Mouse (Mus musculus): ENCODE data around the gene Manba.
"Not testable (repeated sequence)": the region's sequence is repeated elsewhere in the genome, so short reads cannot be mapped to it uniquely, and the experiment has no call there.

Gene Manba

GRCm38 (mm10) chr3:135524900-135525299, 39.5 kb downstream of the Manba start:
- not testable (repeated sequence) for DNase-seq (ENCODE audit: low spot score in 2 of 2)

- DNase-seq (ENCODE audit: low spot score in 2 of 2) = no peak
Observed at GRCm38 (mm10) chr3:135529670-135530069, 44.3 kb downstream of the Manba start.

GRCm38 (mm10) chr3:135531762-135532161, 46.4 kb downstream of the Manba start:
- no peak for DNase-seq (ENCODE audit: low spot score in 2 of 2)

- DNase-seq (ENCODE audit: low spot score in 2 of 2) = no peak
Observed at GRCm38 (mm10) chr3:135534103-135534502, 48.7 kb downstream of the Manba start.

GRCm38 (mm10) chr3:135546212-135546923, 61.0 kb downstream of the Manba start:
- DNase-seq (ENCODE audit: low spot score in 2 of 2) = no peak

GRCm38 (mm10) chr3:135547298-135547697, 61.9 kb downstream of the Manba start:
- no peak for DNase-seq (ENCODE audit: low spot score in 2 of 2)

- no peak for DNase-seq (ENCODE audit: low spot score in 2 of 2)
Observed at GRCm38 (mm10) chr3:135552874-135553273, 67.5 kb downstream of the Manba start.

- DNase-seq (ENCODE audit: low spot score in 2 of 2) = no peak
Observed at GRCm38 (mm10) chr3:135555192-135555591, 69.8 kb downstream of the Manba start.

GRCm38 (mm10) chr3:135556052-135556587, 70.7 kb downstream of the Manba start:
- DNase-seq (ENCODE audit: low spot score in 2 of 2) = no peak

- no peak for DNase-seq (ENCODE audit: low spot score in 2 of 2)
Observed at GRCm38 (mm10) chr3:135556851-135557662, 71.6 kb downstream of the Manba start.

- no peak for DNase-seq (ENCODE audit: low spot score in 2 of 2)
Observed at GRCm38 (mm10) chr3:135562036-135562435, 76.6 kb downstream of the Manba start.

GRCm38 (mm10) chr3:135563163-135563689, 77.8 kb downstream of the Manba start:
- DNase-seq (ENCODE audit: low spot score in 2 of 2) = no peak

GRCm38 (mm10) chr3:135564706-135565105, 79.3 kb downstream of the Manba start:
- DNase-seq (ENCODE audit: low spot score in 2 of 2) = no peak

- no peak for DNase-seq (ENCODE audit: low spot score in 2 of 2)
Observed at GRCm38 (mm10) chr3:135565306-135565705, 79.9 kb downstream of the Manba start.

GRCm38 (mm10) chr3:135567888-135568287, 82.5 kb downstream of the Manba start:
- DNase-seq (ENCODE audit: low spot score in 2 of 2) = no peak

- DNase-seq (ENCODE audit: low spot score in 2 of 2) = no peak
Observed at GRCm38 (mm10) chr3:135568633-135569032, 83.2 kb downstream of the Manba start.

- no peak for DNase-seq (ENCODE audit: low spot score in 2 of 2)
Observed at GRCm38 (mm10) chr3:135571540-135571939, 86.1 kb downstream of the Manba start.

GRCm38 (mm10) chr3:135573051-135573450, 87.6 kb downstream of the Manba start:
- DNase-seq (ENCODE audit: low spot score in 2 of 2) = no peak

GRCm38 (mm10) chr3:135575126-135575525, 89.7 kb downstream of the Manba start:
- no peak for DNase-seq (ENCODE audit: low spot score in 2 of 2)

- no peak for DNase-seq (ENCODE audit: low spot score in 2 of 2)
Observed at GRCm38 (mm10) chr3:135578588-135579140, 93.3 kb downstream of the Manba start.

GRCm38 (mm10) chr3:135579179-135579578, 93.8 kb downstream of the Manba start:
- no peak for DNase-seq (ENCODE audit: low spot score in 2 of 2)
